Mouse (Mus musculus) erythroblast, embryonic 14.5 days (primary cell): Measurements from ENCODE around the gene Krtap1-3.

Experiments
- GATA1 ChIP-seq: IDR thresholded peaks from 2 replicates; pipeline ENCODE4 v1.6.1; 2012; ENCODE audit warnings: low read length, inconsistent platforms, mixed read lengths
- TAL1 ChIP-seq: IDR thresholded peaks from 3 replicates; pipeline ENCODE4 v1.6.1; 2012; ENCODE audit warnings: low read length, inconsistent platforms, mixed read lengths

GRCm38 (mm10) chr11:99573164-99573563, 18.0 kb downstream of the Krtap1-3 start:
- TF ChIP-seq TAL1, result no peak
- TF ChIP-seq GATA1, result no peak
